Mouse (Mus musculus): Measurements from ENCODE around the gene Fam98a.

DNA sequence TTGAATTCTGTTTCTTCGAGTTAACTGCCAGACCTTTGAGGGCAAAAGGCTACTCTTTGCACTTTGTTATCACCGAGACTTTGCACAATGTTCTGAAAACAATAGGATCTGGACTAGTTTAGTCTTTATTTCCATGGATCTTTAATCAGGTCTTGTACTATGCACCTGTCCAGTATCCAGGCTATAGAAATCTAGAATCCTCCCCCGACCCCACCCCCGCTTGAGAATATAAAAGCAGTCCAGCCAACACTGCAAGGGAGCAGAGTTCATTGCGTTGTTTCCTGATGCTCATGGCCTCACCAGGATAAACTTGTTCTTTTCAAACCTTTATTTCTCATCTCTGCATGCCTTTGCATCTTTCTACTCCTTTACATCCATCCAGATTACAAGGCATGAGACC is 42.5 kb downstream of the Fam98a start:
- no peak for TF ChIP-seq CTCF (IDR thresholded peaks at IDR 0.05 in 2 of 3, conservative IDR thresholded peaks at IDR 0.05 in 1 of 3; ENCODE audit: control insufficient read depth in 1 of 3, insufficient read depth in 1 of 3, low read depth in 2 of 3, low read length in 3 of 3, poor library complexity in 1 of 3, severe bottlenecking in 1 of 3)
- TF ChIP-seq RCOR1 (IDR thresholded peaks at IDR 0.05; ENCODE audit: low read depth, low read length): no peak
- TF ChIP-seq ZC3H11A (IDR thresholded peaks at IDR 0.05; ENCODE audit: low read depth, low read length): no peak
- TF ChIP-seq MYC (IDR thresholded peaks at IDR 0.05; ENCODE audit: low read depth, low read length): no peak
- TF ChIP-seq TAL1 (IDR thresholded peaks at IDR 0.05; ENCODE audit: low read length): no peak
- TF ChIP-seq TCF12 (IDR thresholded peaks at IDR 0.05; ENCODE audit: low read depth, low read length): no peak
- TF ChIP-seq POLR2A (IDR thresholded peaks at IDR 0.05; ENCODE audit: control insufficient read depth in 1 of 2, insufficient read depth in 1 of 2, low read depth in 1 of 2, low read length in 2 of 2, poor library complexity in 1 of 2): no peak
- TF ChIP-seq MAZ (IDR thresholded peaks at IDR 0.05; ENCODE audit: low read depth, low read length): no peak
- no peak for TF ChIP-seq EP300 (IDR thresholded peaks at IDR 0.05; ENCODE audit: low read depth in 1 of 2, low read length in 2 of 2)
- TF ChIP-seq MAX (IDR thresholded peaks at IDR 0.05; ENCODE audit: low read length): no peak

Measured in MEL (cell line).